Mouse (Mus musculus): ENCODE data around the gene Smc3. TPM values are rescaled to one million over a fixed set of nuclear protein-coding genes. Genes with fewer than 3 reads are reported as not detected.
"Not testable (repeated sequence)": the region's sequence is repeated elsewhere in the genome, so short reads cannot be mapped to it uniquely, and the experiment has no call there.

The Smc3 gene
- polyA plus RNA-seq, 1 experiment from 2014 or later = 63.2 TPM

- H3K4me3 ChIP-seq (replicated peaks); H3K27me3 ChIP-seq (replicated peaks); H3K4me1 ChIP-seq (replicated peaks); H3K4me2 ChIP-seq (replicated peaks); H3K9ac ChIP-seq; H3K27ac ChIP-seq; H3K36me3 ChIP-seq; H3K9me3 ChIP-seq; ATAC-seq: not testable (repeated sequence)
- 92% methylated on average over 8 of the region's 8 CpGs for WGBS
Measured at GRCm38 (mm10) chr19:53580271-53580670, 19.9 kb upstream of the Smc3 start.

- not testable (repeated sequence) for H3K4me1 ChIP-seq (replicated peaks); ATAC-seq; H3K4me3 ChIP-seq (replicated peaks); H3K27ac ChIP-seq; H3K36me3 ChIP-seq; H3K9ac ChIP-seq; H3K9me3 ChIP-seq; H3K27me3 ChIP-seq (replicated peaks); H3K4me2 ChIP-seq (replicated peaks)
- 93% methylated on average over 3 of the region's 3 CpGs for WGBS
Measured at GRCm38 (mm10) chr19:53587686-53588085, 12.5 kb upstream of the Smc3 start.

GRCm38 (mm10) chr19:53588968-53589367 lies 11.2 kb upstream of the Smc3 start, which contains the start of gene Nutf2-ps1:
TSS of gene Nutf2-ps1 (minus strand) at chr19:53589068.
- not testable (repeated sequence) for H3K4me2 ChIP-seq (replicated peaks); H3K4me1 ChIP-seq (replicated peaks); ATAC-seq; H3K36me3 ChIP-seq; H3K9me3 ChIP-seq; H3K27me3 ChIP-seq (replicated peaks); H3K9ac ChIP-seq; H3K27ac ChIP-seq; H3K4me3 ChIP-seq (replicated peaks)
- 98% methylated on average over 7 of the region's 7 CpGs for WGBS

GRCm38 (mm10) chr19:53596723-53597474 lies 3.3 kb upstream of the Smc3 start:
- no peaks in the 10 kb centered on the region for H3K27me3 ChIP-seq (replicated peaks)
- peaks cover 4% of the 10 kb centered on the region; the same call in 1 of the 2 replicates for H3K4me1 ChIP-seq (replicated peaks)
- H3K27ac ChIP-seq = no peak overlapping the region
- ATAC-seq = no peak
- H3K9me3 ChIP-seq = no peaks in the 10 kb centered on the region
- H3K4me3 ChIP-seq (replicated peaks) = no peak overlapping the region
- H3K9ac ChIP-seq = no peak overlapping the region
- no peaks in the 10 kb centered on the region for H3K36me3 ChIP-seq
- 69% methylated on average over 7 of the region's 7 CpGs for WGBS
- H3K4me2 ChIP-seq (replicated peaks) = no peak overlapping the region

- Histone ChIP-seq H3K36me3 (no peaks in the 10 kb centered on the region), H3K27me3 (replicated peaks) (no peaks in the 10 kb centered on the region), H3K4me1 (replicated peaks) (peaks cover 9% of the 10 kb centered on the region), H3K4me2 (replicated peaks) (peak overlapping the region; percentile 77), H3K27ac (peak overlapping the region; percentile 96), H3K4me3 (replicated peaks) (peak overlapping the region; percentile 100), H3K9me3 (no peaks in the 10 kb centered on the region), H3K9ac (peak overlapping the region; percentile 97)
- under 1% methylated on average over 78 of the region's 82 CpGs for WGBS
- peak; percentile 75 for ATAC-seq
Measured at GRCm38 (mm10) chr19:53600549-53601362, 558 bp downstream of the Smc3 start.

- peak overlapping the region; percentile 97 for H3K9ac ChIP-seq
- no peak overlapping the region for H3K27ac ChIP-seq
- peaks cover 9% of the 10 kb centered on the region for H3K4me1 ChIP-seq (replicated peaks)
- peak overlapping the region; percentile 77 for H3K4me2 ChIP-seq (replicated peaks)
- peak overlapping the region; percentile 100 for H3K4me3 ChIP-seq (replicated peaks)
- H3K27me3 ChIP-seq (replicated peaks) = no peaks in the 10 kb centered on the region
- no peak for ATAC-seq
- WGBS = 3% methylated on average over 11 of the region's 11 CpGs
- peaks cover 4% of the 10 kb centered on the region; the same call in 1 of the 2 replicates for H3K36me3 ChIP-seq
- no peaks in the 10 kb centered on the region for H3K9me3 ChIP-seq
Measured at GRCm38 (mm10) chr19:53601363-53601655, 1.1 kb downstream of the Smc3 start.

- peaks cover 11% of the 10 kb centered on the region for H3K36me3 ChIP-seq
- no peaks in the 10 kb centered on the region for H3K27me3 ChIP-seq (replicated peaks)
- no peak overlapping the region for H3K4me2 ChIP-seq (replicated peaks)
- WGBS = 78% methylated on average over 6 of the region's 6 CpGs
- no peak overlapping the region for H3K4me3 ChIP-seq (replicated peaks)
- no peaks in the 10 kb centered on the region for H3K4me1 ChIP-seq (replicated peaks)
- no peak overlapping the region for H3K27ac ChIP-seq
- no peaks in the 10 kb centered on the region for H3K9me3 ChIP-seq
- no peak overlapping the region for H3K9ac ChIP-seq
- no peak for ATAC-seq
Measured at GRCm38 (mm10) chr19:53608921-53609320, 8.7 kb downstream of the Smc3 start.

- no peak overlapping the region for H3K4me2 ChIP-seq (replicated peaks)
- peaks cover 33% of the 10 kb centered on the region for H3K36me3 ChIP-seq
- no peaks in the 10 kb centered on the region for H3K9me3 ChIP-seq
- H3K27me3 ChIP-seq (replicated peaks) = no peaks in the 10 kb centered on the region
- H3K27ac ChIP-seq = no peak overlapping the region
- 92% methylated on average over 13 of the region's 13 CpGs for WGBS
- no peaks in the 10 kb centered on the region for H3K4me1 ChIP-seq (replicated peaks)
- ATAC-seq = no peak
- no peak overlapping the region for H3K4me3 ChIP-seq (replicated peaks)
- no peak overlapping the region for H3K9ac ChIP-seq
Measured at GRCm38 (mm10) chr19:53621681-53622080, 21.5 kb downstream of the Smc3 start.

- Histone ChIP-seq H3K9ac (no peak overlapping the region), H3K36me3 (peaks cover 28% of the 10 kb centered on the region), H3K27me3 (replicated peaks) (no peaks in the 10 kb centered on the region), H3K27ac (no peak overlapping the region), H3K4me2 (replicated peaks) (no peak overlapping the region), H3K4me1 (replicated peaks) (no peaks in the 10 kb centered on the region), H3K4me3 (replicated peaks) (no peak overlapping the region), H3K9me3 (no peaks in the 10 kb centered on the region)
- ATAC-seq = no peak
- WGBS = 93% methylated on average over 2 of the region's 2 CpGs
Measured at GRCm38 (mm10) chr19:53638041-53638440, 37.8 kb downstream of the Smc3 start.

GRCm38 (mm10) chr19:53638727-53639126 lies 38.5 kb downstream of the Smc3 start:
- H3K27me3 ChIP-seq (replicated peaks) = no peaks in the 10 kb centered on the region
- no peak overlapping the region for H3K27ac ChIP-seq
- no peak overlapping the region for H3K4me3 ChIP-seq (replicated peaks)
- H3K9ac ChIP-seq = no peak overlapping the region
- H3K36me3 ChIP-seq = peaks cover 28% of the 10 kb centered on the region
- ATAC-seq = no peak
- H3K4me1 ChIP-seq (replicated peaks) = no peaks in the 10 kb centered on the region
- H3K9me3 ChIP-seq = no peaks in the 10 kb centered on the region
- no peak overlapping the region for H3K4me2 ChIP-seq (replicated peaks)
- WGBS = 91% methylated on average over 8 of the region's 8 CpGs

GRCm38 (mm10) chr19:53644020-53644595 lies 43.9 kb downstream of the Smc3 start:
- H3K27ac ChIP-seq = no peak overlapping the region
- 0 out of 2 replicates have a peak, but pooled peaks cover 3% of the 10 kb centered on the region for H3K4me1 ChIP-seq (replicated peaks)
- ATAC-seq = no peak
- H3K4me3 ChIP-seq (replicated peaks) = no peak overlapping the region
- H3K27me3 ChIP-seq (replicated peaks) = no peaks in the 10 kb centered on the region
- H3K4me2 ChIP-seq (replicated peaks) = no peak overlapping the region
- H3K9ac ChIP-seq = no peak overlapping the region
- H3K9me3 ChIP-seq = no peaks in the 10 kb centered on the region
- peaks cover 42% of the 10 kb centered on the region for H3K36me3 ChIP-seq
- WGBS = 90% methylated on average over 9 of the region's 9 CpGs

- Histone ChIP-seq H3K4me1 (replicated peaks) (peaks cover 12% of the 10 kb centered on the region), H3K9ac (no peak overlapping the region), H3K27ac (no peak overlapping the region), H3K4me3 (replicated peaks) (no peak overlapping the region), H3K9me3 (no peaks in the 10 kb centered on the region), H3K36me3 (peaks cover 27% of the 10 kb centered on the region), H3K27me3 (replicated peaks) (no peaks in the 10 kb centered on the region), H3K4me2 (replicated peaks) (no peak overlapping the region)
- WGBS = 82% methylated on average over 9 of the region's 9 CpGs
- ATAC-seq = no peak
Measured at GRCm38 (mm10) chr19:53647301-53647700, 47.1 kb downstream of the Smc3 start.
